Mouse (Mus musculus): ENCODE data around the gene Dnajc11. TPM values are rescaled to one million over a fixed set of nuclear protein-coding genes. Genes with fewer than 3 reads are reported as not detected.

The Dnajc11 gene
- polyA plus RNA-seq, 1 experiment from 2014 or later, result 62.4 TPM

GRCm38 (mm10) chr4:151996951-151997222 lies 63.4 kb downstream of the Dnajc11 start:
- H3K4me1 ChIP-seq (ENCODE audit: control insufficient read depth, insufficient read depth, low read length), result peaks cover 20% of the 10 kb centered on the region
- H3K27me3 ChIP-seq (ENCODE audit: control insufficient read depth, insufficient read depth, low read length), result no peaks in the 10 kb centered on the region
- H3K4me3 ChIP-seq (replicated peaks; ENCODE audit: low read length), result peak overlapping the region; percentile 99
- H3K9ac ChIP-seq (ENCODE audit: low read length), result peak overlapping the region; percentile 86
- peak overlapping the region; percentile 84 for H3K4me2 ChIP-seq (ENCODE audit: low read depth, low read length)
- peak overlapping the region; percentile 90 for H3K27ac ChIP-seq (ENCODE audit: low read length)
- no peaks in the 10 kb centered on the region for H3K9me3 ChIP-seq (replicated peaks; ENCODE audit: control insufficient read depth, low read length)
- no peak for ATAC-seq (ENCODE audit: insufficient read depth, low FRiP score)
- 0 out of 2 replicates have a peak, but pooled peaks cover 6% of the 10 kb centered on the region for H3K36me3 ChIP-seq (ENCODE audit: control insufficient read depth, insufficient read depth, low read length)
- WGBS, result 2% methylated on average over 13 of the region's 13 CpGs

- Histone ChIP-seq H3K9ac (ENCODE audit: low read length) (peak overlapping the region; percentile 37), H3K4me3 (replicated peaks; ENCODE audit: low read length) (no peak overlapping the region), H3K4me1 (ENCODE audit: control insufficient read depth, insufficient read depth, low read length) (peaks cover 20% of the 10 kb centered on the region), H3K27ac (ENCODE audit: low read length) (no peak overlapping the region), H3K36me3 (ENCODE audit: control insufficient read depth, insufficient read depth, low read length) (no peaks in the 10 kb centered on the region), H3K27me3 (ENCODE audit: control insufficient read depth, insufficient read depth, low read length) (no peaks in the 10 kb centered on the region), H3K9me3 (replicated peaks; ENCODE audit: control insufficient read depth, low read length) (no peaks in the 10 kb centered on the region), H3K4me2 (ENCODE audit: low read depth, low read length) (peak overlapping the region; percentile 84)
- 62% methylated on average over 3 of the region's 3 CpGs for WGBS
- ATAC-seq (ENCODE audit: insufficient read depth, low FRiP score), result no peak
Measured at GRCm38 (mm10) chr4:151997701-151998100, 64.2 kb downstream of the Dnajc11 start.

GRCm38 (mm10) chr4:151999481-151999880 lies 66.0 kb downstream of the Dnajc11 start:
- H3K4me2 ChIP-seq (ENCODE audit: low read depth, low read length), result no peak overlapping the region
- no peak overlapping the region for H3K27ac ChIP-seq (ENCODE audit: low read length)
- H3K4me3 ChIP-seq (replicated peaks; ENCODE audit: low read length), result no peak overlapping the region
- no peaks in the 10 kb centered on the region for H3K36me3 ChIP-seq (ENCODE audit: control insufficient read depth, insufficient read depth, low read length)
- H3K9ac ChIP-seq (ENCODE audit: low read length), result no peak overlapping the region
- 54% methylated on average over 3 of the region's 3 CpGs for WGBS
- no peaks in the 10 kb centered on the region for H3K27me3 ChIP-seq (ENCODE audit: control insufficient read depth, insufficient read depth, low read length)
- no peaks in the 10 kb centered on the region for H3K9me3 ChIP-seq (replicated peaks; ENCODE audit: control insufficient read depth, low read length)
- peaks cover 8% of the 10 kb centered on the region; the same call in 1 of the 2 replicates for H3K4me1 ChIP-seq (ENCODE audit: control insufficient read depth, insufficient read depth, low read length)
- no peak for ATAC-seq (ENCODE audit: insufficient read depth, low FRiP score)

- Histone ChIP-seq H3K9ac (ENCODE audit: low read length) (no peak overlapping the region), H3K4me1 (ENCODE audit: control insufficient read depth, insufficient read depth, low read length) (peaks cover 8% of the 10 kb centered on the region; the same call in 1 of the 2 replicates), H3K36me3 (ENCODE audit: control insufficient read depth, insufficient read depth, low read length) (no peaks in the 10 kb centered on the region), H3K27ac (ENCODE audit: low read length) (no peak overlapping the region), H3K4me2 (ENCODE audit: low read depth, low read length) (no peak overlapping the region), H3K27me3 (ENCODE audit: control insufficient read depth, insufficient read depth, low read length) (no peaks in the 10 kb centered on the region), H3K9me3 (replicated peaks; ENCODE audit: control insufficient read depth, low read length) (no peaks in the 10 kb centered on the region), H3K4me3 (replicated peaks; ENCODE audit: low read length) (no peak overlapping the region)
- no peak for ATAC-seq (ENCODE audit: insufficient read depth, low FRiP score)
- WGBS, result 22% methylated on average over 4 of the region's 4 CpGs
Measured at GRCm38 (mm10) chr4:152000906-152001305, 67.4 kb downstream of the Dnajc11 start.

GRCm38 (mm10) chr4:152001335-152001734 lies 67.8 kb downstream of the Dnajc11 start:
- WGBS, result 61% methylated on average over 4 of the region's 4 CpGs
- Histone ChIP-seq H3K27me3 (ENCODE audit: control insufficient read depth, insufficient read depth, low read length) (no peaks in the 10 kb centered on the region), H3K9me3 (replicated peaks; ENCODE audit: control insufficient read depth, low read length) (no peaks in the 10 kb centered on the region), H3K4me1 (ENCODE audit: control insufficient read depth, insufficient read depth, low read length) (peaks cover 8% of the 10 kb centered on the region; the same call in 1 of the 2 replicates), H3K9ac (ENCODE audit: low read length) (no peak overlapping the region), H3K36me3 (ENCODE audit: control insufficient read depth, insufficient read depth, low read length) (no peaks in the 10 kb centered on the region), H3K27ac (ENCODE audit: low read length) (no peak overlapping the region), H3K4me3 (replicated peaks; ENCODE audit: low read length) (no peak overlapping the region), H3K4me2 (ENCODE audit: low read depth, low read length) (no peak overlapping the region)
- no peak for ATAC-seq (ENCODE audit: insufficient read depth, low FRiP score)

- Histone ChIP-seq H3K4me2 (ENCODE audit: low read depth, low read length) (no peak overlapping the region), H3K27ac (ENCODE audit: low read length) (no peak overlapping the region), H3K36me3 (ENCODE audit: control insufficient read depth, insufficient read depth, low read length) (no peaks in the 10 kb centered on the region), H3K9ac (ENCODE audit: low read length) (no peak overlapping the region), H3K4me3 (replicated peaks; ENCODE audit: low read length) (no peak overlapping the region), H3K9me3 (replicated peaks; ENCODE audit: control insufficient read depth, low read length) (no peaks in the 10 kb centered on the region), H3K27me3 (ENCODE audit: control insufficient read depth, insufficient read depth, low read length) (no peaks in the 10 kb centered on the region), H3K4me1 (ENCODE audit: control insufficient read depth, insufficient read depth, low read length) (peaks cover 12% of the 10 kb centered on the region; the same call in 1 of the 2 replicates)
- whole genome bisulfite sequencing, result 70% methylated on average over 3 of the region's 3 CpGs
- ATAC-seq (ENCODE audit: insufficient read depth, low FRiP score), result no peak
Measured at GRCm38 (mm10) chr4:152002063-152002462, 68.6 kb downstream of the Dnajc11 start.

GRCm38 (mm10) chr4:152006137-152006536 lies 72.6 kb downstream of the Dnajc11 start:
- H3K4me2 ChIP-seq (ENCODE audit: low read depth, low read length), result no peak overlapping the region
- H3K9ac ChIP-seq (ENCODE audit: low read length), result no peak overlapping the region
- no peak overlapping the region for H3K27ac ChIP-seq (ENCODE audit: low read length)
- no peaks in the 10 kb centered on the region for H3K36me3 ChIP-seq (ENCODE audit: control insufficient read depth, insufficient read depth, low read length)
- H3K9me3 ChIP-seq (replicated peaks; ENCODE audit: control insufficient read depth, low read length), result no peaks in the 10 kb centered on the region
- peaks cover 32% of the 10 kb centered on the region for H3K4me1 ChIP-seq (ENCODE audit: control insufficient read depth, insufficient read depth, low read length)
- H3K4me3 ChIP-seq (replicated peaks; ENCODE audit: low read length), result no peak overlapping the region
- no peaks in the 10 kb centered on the region for H3K27me3 ChIP-seq (ENCODE audit: control insufficient read depth, insufficient read depth, low read length)
- no peak for ATAC-seq (ENCODE audit: insufficient read depth, low FRiP score)
- 73% methylated on average over 6 of the region's 6 CpGs for WGBS

- H3K4me2 ChIP-seq (ENCODE audit: low read depth, low read length), result no peak overlapping the region
- 42% methylated on average over 3 of the region's 3 CpGs for WGBS
- no peak for ATAC-seq (ENCODE audit: insufficient read depth, low FRiP score)
Measured at GRCm38 (mm10) chr4:152006812-152007211, 73.3 kb downstream of the Dnajc11 start.

GRCm38 (mm10) chr4:152007481-152008147 lies 74.1 kb downstream of the Dnajc11 start:
- Histone ChIP-seq H3K4me1 (ENCODE audit: control insufficient read depth, insufficient read depth, low read length) (peaks cover 43% of the 10 kb centered on the region), H3K4me3 (replicated peaks; ENCODE audit: low read length) (peak overlapping the region; percentile 68), H3K36me3 (ENCODE audit: control insufficient read depth, insufficient read depth, low read length) (no peaks in the 10 kb centered on the region; the same call in 1 of the 2 replicates), H3K4me2 (ENCODE audit: low read depth, low read length) (peak overlapping the region; percentile 99), H3K27ac (ENCODE audit: low read length) (peak overlapping the region; percentile 93), H3K27me3 (ENCODE audit: control insufficient read depth, insufficient read depth, low read length) (no peaks in the 10 kb centered on the region), H3K9me3 (replicated peaks; ENCODE audit: control insufficient read depth, low read length) (no peaks in the 10 kb centered on the region), H3K9ac (ENCODE audit: low read length) (peak overlapping the region; percentile 82)
- ATAC-seq (ENCODE audit: insufficient read depth, low FRiP score), result peak; percentile 31; the same call in 1 of the 2 replicates
- WGBS, result 8% methylated on average over 8 of the region's 8 CpGs

More at GRCm38 (mm10) chr4:152006812-152007211, 73.3 kb downstream of the Dnajc11 start:
- H3K36me3 ChIP-seq (ENCODE audit: control insufficient read depth, insufficient read depth, low read length), result no peaks in the 10 kb centered on the region
- peak overlapping the region; percentile 93; the same call in 1 of the 2 replicates for H3K27ac ChIP-seq (ENCODE audit: low read length)
- no peaks in the 10 kb centered on the region for H3K27me3 ChIP-seq (ENCODE audit: control insufficient read depth, insufficient read depth, low read length)
- H3K4me3 ChIP-seq (replicated peaks; ENCODE audit: low read length), result no peak overlapping the region
- H3K9me3 ChIP-seq (replicated peaks; ENCODE audit: control insufficient read depth, low read length), result no peaks in the 10 kb centered on the region
- no peak overlapping the region for H3K9ac ChIP-seq (ENCODE audit: low read length)
- H3K4me1 ChIP-seq (ENCODE audit: control insufficient read depth, insufficient read depth, low read length), result peaks cover 38% of the 10 kb centered on the region
